Mouse (Mus musculus): ENCODE data around the gene Ssr3. TPM values are rescaled to one million over a fixed set of nuclear protein-coding genes. Genes with fewer than 3 reads are reported as not detected.

Gene Ssr3
- total RNA-seq, 2 experiments from 2014 or later: 116 to 124 TPM

Other genes starting within 250 kb of the Ssr3 start
- 10 to 100 TPM; 14.4 to 21.9 TPM for gene Tiparp, start 135.8 kb upstream of the Ssr3 start, total RNA-seq (2021)